Mouse (Mus musculus) olfactory bulb, adult 2 months (tissue): Measurements from ENCODE around the gene 4931417E11Rik.

ENCODE experiments used
- CTCF ChIP-seq: fragments of 200-500 bp; IDR thresholded peaks from 2 replicates; pipeline ENCODE4 v1.5.1; 2012; ENCODE audit warnings: low read depth, mild to moderate bottlenecking, low read length, moderate library complexity; ENCODE audit not compliant: insufficient read depth
- POLR2A ChIP-seq: fragments of 200-500 bp; IDR thresholded peaks from 2 replicates; pipeline ENCODE4 v1.6.1; 2012; ENCODE audit warnings: mild to moderate bottlenecking, low read depth, low read length, moderate library complexity; ENCODE audit not compliant: insufficient read depth

DNA sequence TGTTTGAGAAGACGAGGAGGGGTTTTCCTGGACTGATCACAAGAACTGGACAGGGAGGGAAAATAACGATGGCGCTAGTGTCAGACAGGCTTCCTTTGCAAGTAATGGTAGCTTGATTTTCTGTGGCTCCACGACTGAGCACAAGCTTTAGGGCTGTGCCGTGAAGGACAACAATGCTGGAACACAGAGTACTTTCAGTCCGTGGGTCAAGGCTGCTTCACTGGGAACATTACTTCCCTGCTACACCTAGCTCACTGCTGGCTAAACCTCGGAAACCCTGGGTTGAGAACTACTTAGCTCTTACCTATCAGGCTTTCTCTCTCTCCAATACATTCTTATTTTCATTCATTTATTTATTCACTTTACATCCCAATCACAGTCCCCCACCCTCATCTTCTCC lies 30.2 kb upstream of the 4931417E11Rik start:
- no peak for TF ChIP-seq CTCF
- no peak for TF ChIP-seq POLR2A
